Mouse (Mus musculus): ENCODE results near the gene Farsb. TPM values are rescaled to one million over a fixed set of nuclear protein-coding genes. Genes with fewer than 3 reads are reported as not detected.

Farsb gene
- total and polyA plus RNA-seq, 3 experiments: 4.4 to 77.6 (median 76.1) TPM

- no peak for DNase-seq
Measured at GRCm38 (mm10) chr1:78484361-78484760, 4.3 kb downstream of the Farsb start.

DNA sequence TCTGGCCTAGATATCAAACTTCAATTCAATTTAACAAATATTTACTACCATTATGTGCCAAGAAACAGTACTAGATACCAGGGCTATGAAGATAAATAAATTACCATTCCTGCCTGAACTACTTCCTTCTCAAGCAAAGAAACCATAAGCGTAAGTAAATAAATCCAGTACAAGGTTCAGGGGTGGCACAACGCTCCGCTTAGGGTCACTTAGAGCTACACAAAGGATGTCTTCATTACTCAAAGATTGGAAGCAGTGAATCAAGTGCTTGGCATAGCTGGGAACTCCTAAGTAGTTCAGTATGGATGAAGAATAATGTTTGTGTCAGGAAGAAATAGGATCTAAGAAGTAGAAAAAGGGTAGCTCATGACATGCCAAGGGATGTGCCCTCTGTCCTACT lies 5.3 kb downstream of the Farsb start:
- no peak for DNase-seq

GRCm38 (mm10) chr1:78472441-78472840 lies 16.3 kb downstream of the Farsb start:
- no peak for DNase-seq

DNA sequence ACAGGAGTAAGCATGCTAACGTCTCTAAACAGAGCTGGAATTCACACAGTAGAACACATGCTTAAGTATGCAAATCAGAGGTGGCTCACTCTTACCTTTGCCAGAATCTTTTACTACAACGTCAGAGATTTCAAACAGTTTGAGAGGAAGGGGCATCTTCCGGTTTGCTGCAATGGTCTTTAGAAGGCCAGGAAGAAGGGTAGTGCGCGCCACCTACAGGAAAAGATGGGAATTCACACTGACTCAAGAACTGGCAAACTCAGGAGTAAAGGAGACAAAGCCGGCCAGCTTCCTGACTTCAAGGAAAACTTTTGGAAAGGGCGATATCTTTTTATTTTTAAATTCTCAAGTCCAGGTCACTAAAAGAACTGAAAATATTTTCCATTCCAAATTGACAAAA lies 34.0 kb downstream of the Farsb start:
- DNase-seq: no peak

DNA sequence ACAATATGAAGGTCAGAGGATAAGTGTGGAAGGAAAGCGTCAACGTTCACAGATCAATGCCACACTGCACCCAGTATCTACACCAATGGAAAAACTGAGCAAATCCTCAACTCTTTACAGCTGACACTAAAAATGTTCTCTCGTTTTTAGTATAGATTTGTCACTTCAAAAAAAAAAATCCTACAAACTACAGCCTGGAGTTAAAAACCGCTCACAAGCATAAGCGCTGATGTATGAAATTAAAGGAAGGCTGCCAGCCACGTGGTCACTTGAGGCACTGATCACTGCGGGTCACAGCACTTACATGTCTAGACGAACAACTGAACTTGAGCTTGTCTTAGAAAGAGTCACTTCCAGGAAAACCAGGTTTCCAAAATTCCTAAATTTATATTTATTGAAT lies 34.8 kb downstream of the Farsb start:
- DNase-seq: no peak

GRCm38 (mm10) chr1:78452544-78452943 lies 36.2 kb downstream of the Farsb start:
- no peak for DNase-seq

DNA sequence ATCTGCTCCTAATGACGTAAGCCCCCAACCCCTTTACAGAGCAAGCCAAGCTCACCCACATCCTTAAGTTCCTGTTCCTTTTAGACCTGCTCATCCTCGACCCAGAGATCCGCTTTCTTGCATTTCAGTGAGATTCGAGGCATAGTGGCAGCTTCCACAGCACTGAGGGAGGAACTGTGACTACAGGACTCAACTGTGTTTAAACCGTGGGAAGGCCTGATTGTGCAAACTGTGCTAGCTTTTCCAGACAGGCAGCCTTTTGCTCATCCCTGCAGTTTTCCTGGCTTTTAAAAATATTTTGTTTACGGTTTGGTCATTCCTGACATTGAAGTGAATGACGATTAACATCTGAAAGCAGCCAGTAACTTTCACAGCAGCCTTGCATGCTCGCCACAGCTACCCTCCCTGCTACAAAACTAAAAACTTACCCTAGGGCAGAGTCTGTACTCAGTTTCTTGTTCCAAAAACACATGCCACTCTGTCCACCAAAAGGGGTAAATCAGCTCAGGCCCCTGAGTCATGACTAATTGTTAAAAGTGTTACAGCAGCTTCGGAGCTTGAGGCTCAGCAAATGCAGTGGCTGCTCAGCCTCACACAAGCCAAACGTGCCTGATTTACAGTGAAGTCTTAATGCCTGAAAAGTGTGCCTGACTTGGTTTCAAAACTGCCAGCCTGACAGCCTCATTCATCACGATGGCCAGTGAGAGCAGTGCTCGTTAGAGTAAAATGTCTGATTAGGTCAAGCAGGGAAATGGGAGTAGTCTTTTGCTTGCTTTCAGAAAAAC lies 37.4 kb downstream of the Farsb start:
- DNase-seq: no peak

DNA sequence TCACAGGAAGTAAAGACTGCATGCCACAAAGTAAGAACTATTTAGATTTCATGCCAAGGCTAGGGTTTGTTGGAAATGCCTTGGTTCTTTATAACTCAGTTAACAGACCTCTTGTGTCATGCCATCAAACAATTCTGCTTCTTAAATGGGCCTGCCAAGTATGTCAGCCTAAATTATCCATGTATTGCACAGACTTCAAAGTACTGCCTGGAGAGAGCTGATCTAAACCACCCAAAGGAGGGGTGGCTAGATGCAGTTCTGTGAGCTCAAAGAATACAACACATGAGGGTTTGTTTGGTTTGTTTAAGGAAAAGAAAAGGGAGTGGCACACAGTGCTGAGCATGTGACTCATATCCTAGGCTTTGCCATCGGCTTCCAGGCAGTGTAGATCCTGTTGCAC lies 40.6 kb downstream of the Farsb start:
- DNase-seq: no peak

DNA sequence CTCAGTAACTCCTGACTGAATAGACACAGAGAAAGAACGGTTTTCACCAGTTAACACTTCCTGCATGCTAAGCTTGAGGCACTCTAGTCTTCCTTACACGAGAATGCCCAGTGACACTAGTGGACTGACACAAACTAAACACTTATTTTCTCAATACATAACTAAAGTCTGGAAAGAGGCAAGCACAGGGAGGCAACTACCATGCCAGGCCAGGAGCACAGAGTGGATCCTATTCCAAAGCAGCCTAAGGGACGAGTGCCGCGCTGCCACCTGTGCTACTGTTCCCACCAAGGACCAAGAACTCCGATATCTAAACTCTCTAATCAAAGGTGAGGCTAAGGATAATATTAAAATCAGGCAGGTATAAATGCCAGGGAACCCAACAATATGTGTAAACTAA lies 42.0 kb downstream of the Farsb start:
- no peak for DNase-seq

- no peak for DNase-seq
Measured at GRCm38 (mm10) chr1:78446232-78446631, 42.5 kb downstream of the Farsb start.

DNA sequence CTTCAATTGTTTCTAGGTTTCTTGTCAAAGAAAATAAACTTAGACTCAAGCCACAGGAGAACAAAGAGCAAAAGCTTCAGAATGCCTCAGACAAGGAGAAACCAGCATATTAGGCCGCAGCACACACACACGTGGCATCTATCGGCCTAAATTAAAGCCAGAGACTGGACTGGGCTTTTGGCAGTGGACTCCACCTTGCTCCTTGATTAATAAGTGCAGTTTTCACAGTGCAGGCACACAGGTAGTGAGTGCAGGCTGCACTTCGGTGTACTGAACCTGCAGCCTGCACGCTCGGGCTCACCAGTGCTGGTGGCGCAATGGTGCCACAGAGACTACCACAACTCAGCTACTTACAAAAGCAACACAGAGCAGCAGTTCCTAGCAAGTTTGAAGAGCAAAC lies 45.6 kb downstream of the Farsb start:
- DNase-seq: no peak

- DNase-seq: no peak
Measured at GRCm38 (mm10) chr1:78440716-78441115, 48.0 kb downstream of the Farsb start.

DNA sequence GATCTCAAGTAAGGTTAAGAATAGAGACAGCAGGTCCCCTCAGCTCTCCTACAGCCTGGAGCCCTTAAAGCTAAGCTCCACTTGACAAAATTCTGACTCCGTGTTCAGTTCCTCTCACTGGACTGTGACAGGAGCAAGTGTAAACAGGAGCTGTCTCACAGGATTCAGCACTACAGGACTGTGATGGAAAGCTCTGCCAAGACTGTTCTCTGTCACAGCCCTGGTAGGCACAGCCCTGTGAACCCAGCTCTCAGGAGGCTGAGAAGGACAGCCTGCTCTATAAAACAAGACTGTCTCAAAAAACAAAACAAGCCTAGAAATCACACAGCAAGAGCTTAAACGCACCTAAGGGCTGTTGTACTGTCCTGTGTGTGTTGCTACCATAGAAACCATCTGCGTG lies 51.5 kb downstream of the Farsb start:
- DNase-seq: no peak

DNA sequence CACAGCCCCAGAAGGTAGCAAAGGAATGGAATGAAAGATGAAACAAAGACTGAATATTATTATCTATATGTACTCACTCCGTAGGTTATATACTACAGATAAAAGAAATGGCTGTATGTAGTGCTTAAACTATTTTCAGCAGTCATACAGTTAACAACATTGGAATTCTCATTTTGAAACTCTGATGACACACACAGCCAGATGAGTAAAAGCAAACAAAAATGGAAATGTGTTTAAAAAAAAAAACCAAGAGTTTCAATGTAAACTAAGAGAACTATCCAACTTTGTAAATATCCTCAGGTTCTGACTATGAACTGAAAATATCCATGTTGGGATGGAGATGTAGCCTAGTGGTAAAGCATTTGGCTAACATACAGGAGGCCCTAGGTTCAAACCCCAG lies 52.3 kb downstream of the Farsb start:
- DNase-seq: no peak

DNA sequence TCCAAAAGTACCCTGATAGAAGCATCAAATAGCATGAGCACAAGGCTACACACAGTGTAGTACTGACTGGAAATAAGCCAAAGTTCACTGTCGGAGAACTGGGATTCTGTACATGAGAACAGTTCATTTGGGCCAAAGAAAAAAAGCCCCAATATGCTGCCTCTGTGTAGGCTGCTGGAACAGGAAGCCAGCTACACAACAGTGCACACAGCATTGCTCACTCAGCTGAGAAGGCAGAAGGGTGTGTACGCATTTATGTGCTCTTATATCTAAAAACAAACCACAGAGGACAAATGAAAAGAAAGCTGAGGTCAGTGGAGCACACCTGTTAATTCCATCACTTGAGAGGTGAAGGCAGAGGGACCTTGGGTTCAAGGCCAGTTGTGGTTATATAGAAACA lies 52.7 kb downstream of the Farsb start:
- no peak for DNase-seq

GRCm38 (mm10) chr1:78433472-78433871 lies 55.2 kb downstream of the Farsb start:
- no peak for DNase-seq

DNA sequence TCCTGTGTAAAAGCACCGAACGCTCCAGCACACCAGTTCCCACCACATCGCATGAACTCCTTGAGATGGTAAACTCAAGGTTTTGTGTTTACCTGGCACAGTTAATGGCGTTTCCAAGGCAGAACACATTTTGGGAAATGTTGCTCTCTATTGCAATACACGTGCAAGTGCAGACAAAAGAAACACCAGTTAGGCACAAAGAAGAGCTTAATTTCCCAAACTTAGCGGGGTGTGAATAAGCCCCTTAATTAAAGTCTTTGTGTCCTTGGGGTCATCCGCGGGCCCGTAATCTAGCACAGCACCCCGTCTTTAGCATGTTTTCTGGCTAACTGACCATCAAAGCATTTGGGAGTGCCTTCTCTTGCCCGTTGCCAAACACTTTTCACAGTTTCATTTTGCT lies 59.8 kb downstream of the Farsb start:
- no peak for DNase-seq

GRCm38 (mm10) chr1:78426841-78427240 lies 61.9 kb downstream of the Farsb start:
- DNase-seq: peak; percentile 27

GRCm38 (mm10) chr1:78425793-78426700 lies 62.6 kb downstream of the Farsb start:
- DNase-seq: no peak

- DNase-seq: no peak
Measured at GRCm38 (mm10) chr1:78425309-78425708, 63.4 kb downstream of the Farsb start.

- no peak for DNase-seq
Measured at GRCm38 (mm10) chr1:78424848-78425247, 63.8 kb downstream of the Farsb start.

DNA sequence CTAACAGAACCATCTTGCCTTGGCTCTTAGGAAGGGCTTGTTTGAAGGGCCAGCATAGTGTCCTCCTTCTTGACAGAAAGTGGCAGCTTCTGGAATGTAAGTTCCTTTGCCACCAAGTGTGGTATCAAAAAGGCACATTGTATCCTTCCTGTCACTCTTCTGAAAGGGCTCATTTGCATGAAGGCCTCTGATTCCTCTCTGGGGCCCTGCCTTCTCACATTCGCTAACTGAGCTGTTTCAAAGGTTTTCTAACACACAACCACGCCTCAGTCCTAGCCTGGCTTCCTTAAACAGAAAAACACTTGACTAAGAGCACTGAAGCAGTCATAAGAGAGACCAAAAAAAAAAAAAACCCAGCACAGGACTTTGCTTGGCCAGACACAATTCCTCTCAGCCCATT lies 66.1 kb downstream of the Farsb start:
- no peak for DNase-seq

DNA sequence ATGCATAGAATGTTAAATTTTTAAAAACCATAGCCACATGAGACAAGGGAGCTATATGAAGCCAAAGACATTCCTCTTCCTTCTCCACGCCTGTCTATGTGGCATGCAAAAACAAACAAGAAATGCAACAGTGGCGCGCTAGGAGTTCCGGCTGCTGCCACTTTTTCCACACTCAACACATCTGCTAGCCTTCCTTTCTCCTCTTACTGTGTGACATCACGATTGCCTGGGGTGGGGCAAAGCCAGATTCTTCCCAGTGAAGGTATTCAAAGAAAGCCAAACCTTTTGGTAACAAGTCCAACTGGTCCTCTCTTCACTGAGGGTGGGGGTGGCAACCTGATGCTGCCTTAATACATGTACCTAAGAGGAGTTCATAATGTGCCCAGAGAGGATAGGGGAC lies 66.9 kb downstream of the Farsb start:
- no peak for DNase-seq
